Mouse (Mus musculus): ENCODE results near the gene Usp22. TPM values are rescaled to one million over a fixed set of nuclear protein-coding genes. Genes with fewer than 3 reads are reported as not detected.
A peak's percentile ranks its signal among the peaks of the same experiment; 100 is the strongest.
"Not testable (repeated sequence)": the region's sequence is repeated elsewhere in the genome, so short reads cannot be mapped to it uniquely, and the experiment has no call there.

Usp22 gene
- 10 to 100 TPM; 81.5 to 98.0 (median 85.4) TPM for total RNA-seq (2022)

GRCm38 (mm10) chr11:61174821-61175658 lies at the start of gene Usp22:
Gene Usp22 (minus strand): TSS chr11:61175055.
- peak; percentile 100 for DNase-seq

DNA sequence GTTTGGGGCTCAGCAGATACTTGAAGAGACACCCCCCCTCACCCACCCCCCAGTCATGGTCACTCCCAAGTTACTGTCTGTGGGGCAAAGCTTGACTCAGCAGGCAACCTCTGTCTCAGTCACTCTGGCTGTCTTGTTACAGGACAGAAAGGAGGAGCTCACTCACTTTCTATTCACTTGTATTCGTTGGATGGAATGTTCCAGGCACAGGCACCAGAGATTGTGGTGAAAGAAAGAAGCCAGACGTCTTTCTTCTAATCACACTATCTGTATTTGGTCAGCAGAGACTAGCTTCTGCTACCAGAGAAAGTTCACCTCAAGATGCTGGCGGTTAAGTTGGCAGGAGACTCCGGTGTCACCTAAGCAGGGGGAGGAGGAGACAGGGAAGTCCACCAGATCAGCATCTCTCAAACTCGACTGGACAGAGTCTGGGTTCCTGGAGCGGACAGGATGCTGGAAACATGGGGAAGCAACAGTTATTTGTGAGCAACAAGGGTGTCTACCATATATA lies 49.4 kb upstream of the Usp22 start:
- no peak for DNase-seq

GRCm38 (mm10) chr11:61222971-61223745 lies 48.3 kb upstream of the Usp22 start:
- DNase-seq, result no peak

DNA sequence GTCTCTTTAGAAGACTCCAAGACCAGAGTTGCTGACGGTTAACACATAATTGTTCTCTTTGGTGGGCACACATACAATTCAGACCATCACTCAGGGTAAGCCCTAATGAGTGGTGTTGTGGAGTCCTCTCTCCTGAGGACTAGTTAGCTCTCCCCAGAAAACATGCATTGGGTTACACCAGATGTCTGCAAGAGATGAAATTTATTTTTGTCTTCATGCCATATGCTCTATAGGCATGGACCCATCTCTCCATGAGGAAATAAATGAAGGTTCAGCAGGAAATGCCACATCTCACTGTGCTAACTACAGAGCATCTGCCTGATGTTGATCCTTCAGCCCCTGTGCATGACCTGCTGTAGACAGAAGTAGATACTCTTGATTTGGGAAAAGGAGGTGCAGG lies 47.2 kb upstream of the Usp22 start:
- no peak for DNase-seq

DNA sequence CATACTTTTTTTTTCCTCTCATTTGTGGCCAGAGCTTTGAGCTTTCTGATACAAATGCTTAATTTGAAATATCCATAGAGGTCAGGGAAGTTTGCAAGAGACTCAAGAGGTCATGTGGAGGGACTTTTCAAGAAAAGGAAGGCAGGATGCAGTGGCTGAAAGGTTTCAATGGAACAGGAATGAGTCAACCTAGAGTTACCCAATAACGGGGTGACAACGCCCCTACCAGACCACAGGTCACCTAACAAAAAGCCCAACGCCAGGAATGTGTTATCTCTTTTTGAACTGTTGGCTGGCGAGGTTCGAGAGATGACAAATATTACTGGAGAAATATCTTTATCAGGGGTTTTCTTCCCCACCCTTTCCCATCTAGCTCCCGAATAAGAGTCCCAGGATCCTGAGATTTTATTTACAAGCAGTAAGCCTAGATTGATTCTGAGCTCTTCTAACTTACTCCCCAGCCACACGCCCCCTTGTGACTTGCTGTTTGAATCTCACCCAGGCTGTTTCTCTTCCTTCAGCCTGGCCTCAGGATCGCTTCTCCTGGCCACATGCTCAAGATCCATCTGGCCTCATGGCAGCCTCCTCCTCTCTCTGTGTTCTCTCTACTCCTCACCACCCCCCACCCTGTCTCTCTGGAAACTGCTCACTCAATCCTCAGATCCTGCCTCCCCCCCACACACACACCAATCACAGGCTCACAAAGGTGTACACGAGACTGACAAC lies 45.5 kb upstream of the Usp22 start:
- DNase-seq, result no peak

DNA sequence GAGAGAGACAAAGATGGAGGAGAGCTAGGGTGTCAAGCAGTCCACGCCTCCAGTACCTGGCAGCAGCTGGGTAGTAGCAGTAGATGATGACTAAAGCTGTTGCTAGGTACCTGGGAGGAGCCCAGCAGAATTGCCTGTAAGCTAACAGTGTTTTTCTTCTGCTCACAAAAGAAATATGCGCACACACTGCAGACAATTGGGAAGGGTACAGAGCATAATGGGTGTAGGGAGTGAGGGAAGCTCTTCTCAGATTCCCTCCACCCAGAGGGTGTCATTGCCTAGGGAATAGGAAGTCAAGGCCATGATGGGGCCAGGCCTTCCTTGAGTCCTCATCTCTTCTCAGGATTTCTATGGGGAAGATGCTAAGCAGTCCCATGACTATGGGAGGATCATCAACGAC lies 41.1 kb upstream of the Usp22 start:
- no peak for DNase-seq

DNA sequence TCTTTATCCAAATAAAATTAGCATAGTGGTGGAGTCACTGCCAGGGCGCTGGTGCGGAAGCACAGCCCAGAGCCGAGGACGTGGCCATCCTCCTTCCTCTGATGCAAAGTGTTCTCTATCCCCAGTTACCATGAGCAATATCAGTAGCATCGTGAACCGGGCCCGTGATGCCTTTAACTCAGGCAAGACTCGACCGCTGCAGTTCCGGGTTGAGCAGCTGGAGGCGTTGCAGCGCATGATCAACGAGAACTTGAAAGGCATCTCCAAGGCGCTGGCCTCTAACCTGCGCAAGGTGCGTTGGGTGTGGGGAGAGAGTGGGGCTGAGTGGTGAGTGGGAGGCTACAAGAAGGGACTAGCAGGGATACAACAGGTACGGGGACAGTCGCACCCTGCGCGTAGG lies 37.2 kb upstream of the Usp22 start:
- DNase-seq, result no peak

- no peak for DNase-seq
Observed at GRCm38 (mm10) chr11:61208316-61208715, 33.5 kb upstream of the Usp22 start.

DNA sequence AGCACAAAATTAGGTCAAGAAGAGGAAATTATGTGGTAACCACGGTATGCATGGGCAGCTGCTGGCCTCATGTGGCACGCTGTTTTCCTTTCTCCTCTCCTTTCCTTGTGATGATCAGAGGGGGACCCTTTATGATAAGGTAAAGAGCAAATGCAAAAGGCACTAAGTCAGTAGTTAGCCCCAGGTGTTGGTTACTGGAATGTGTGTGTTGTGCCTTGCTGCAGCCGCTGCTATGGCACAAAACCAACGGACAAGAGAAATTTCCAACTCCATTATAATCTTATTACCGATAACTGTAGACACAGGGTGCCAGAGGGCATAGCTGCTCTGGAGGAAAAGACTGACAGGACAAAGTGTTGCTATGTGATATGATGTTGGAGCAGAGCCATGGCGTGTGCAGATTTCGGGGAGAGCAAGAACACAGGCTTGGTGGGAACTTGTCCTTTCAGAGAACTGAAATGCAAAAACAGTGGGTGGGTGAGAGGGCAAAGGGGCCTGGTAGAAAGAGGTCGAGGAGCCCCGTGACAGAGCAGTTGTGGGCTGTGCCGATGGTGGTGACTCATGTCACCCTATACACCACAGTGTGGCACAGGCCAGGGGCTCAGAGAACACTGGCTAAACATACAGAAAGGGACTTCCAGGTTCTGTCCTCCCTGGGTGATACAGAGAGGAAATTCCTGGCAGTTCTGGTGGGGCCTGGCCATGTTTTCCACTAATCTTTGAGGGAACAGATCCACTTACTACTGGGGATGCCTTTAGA lies 32.8 kb upstream of the Usp22 start, which contains the start of gene Aldh3a1:
Gene Aldh3a1, plus strand, starts transcription at position 51 of the 760 bp plus-strand sequence.
- no peak for DNase-seq

DNA sequence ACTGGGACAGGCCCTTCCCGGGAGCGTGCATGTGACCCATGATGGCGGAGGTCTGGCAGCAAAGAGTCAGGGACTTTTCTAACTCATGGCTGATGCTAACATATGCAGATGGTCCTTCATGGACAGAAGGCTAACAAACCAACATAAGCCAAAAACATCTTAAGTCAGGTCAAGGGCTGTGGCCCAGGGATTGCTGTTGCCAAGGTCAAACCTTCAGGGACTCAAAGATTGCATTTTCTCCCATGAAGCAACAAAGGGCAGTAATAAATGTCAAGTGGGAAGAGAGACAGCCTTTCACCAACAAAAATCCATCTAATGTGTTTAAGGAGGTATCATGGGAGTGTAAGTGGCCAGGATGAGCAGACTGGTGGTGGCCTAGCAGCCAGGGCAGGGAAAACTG lies 31.3 kb upstream of the Usp22 start:
- peak; percentile 34 for DNase-seq

DNA sequence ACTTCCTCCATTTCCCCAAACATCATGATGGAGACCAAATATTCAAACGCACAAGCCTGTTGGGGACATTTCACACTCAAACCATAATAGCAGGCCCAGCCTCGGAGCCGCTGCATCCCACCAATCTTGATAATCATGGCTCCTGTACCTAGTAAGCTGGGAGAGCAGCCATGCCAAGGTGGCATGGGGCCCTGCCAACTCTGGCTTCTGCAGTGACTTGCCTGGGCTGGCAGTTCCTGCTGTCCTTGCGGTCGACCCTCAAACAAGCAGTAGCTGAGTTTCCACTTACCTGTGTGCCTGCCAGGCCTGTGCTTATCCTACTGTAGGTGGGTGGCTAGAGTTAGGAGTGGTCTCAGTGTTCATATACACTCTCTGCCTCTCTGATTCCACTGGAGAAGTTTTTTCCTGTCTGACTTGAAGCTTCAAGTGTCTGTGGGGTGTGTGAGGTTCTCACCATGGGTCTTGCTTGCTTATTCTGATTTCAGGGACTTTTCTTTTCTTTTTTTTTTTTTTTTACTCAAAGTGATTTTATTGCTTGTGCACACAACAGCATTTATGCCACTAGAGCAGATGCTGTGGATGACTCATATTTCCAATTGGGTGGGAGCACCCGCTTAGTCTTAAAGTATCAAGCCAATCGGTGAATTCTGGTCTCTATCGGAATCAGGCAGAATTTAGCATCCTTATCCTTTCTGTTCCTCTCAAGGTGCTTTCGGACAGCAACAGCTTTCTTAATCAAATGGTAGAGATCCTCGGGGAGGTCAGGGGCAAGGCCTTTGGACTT lies 30.5 kb upstream of the Usp22 start:
- no peak for DNase-seq

GRCm38 (mm10) chr11:61202810-61203209 lies 28.0 kb upstream of the Usp22 start:
- no peak for DNase-seq

DNA sequence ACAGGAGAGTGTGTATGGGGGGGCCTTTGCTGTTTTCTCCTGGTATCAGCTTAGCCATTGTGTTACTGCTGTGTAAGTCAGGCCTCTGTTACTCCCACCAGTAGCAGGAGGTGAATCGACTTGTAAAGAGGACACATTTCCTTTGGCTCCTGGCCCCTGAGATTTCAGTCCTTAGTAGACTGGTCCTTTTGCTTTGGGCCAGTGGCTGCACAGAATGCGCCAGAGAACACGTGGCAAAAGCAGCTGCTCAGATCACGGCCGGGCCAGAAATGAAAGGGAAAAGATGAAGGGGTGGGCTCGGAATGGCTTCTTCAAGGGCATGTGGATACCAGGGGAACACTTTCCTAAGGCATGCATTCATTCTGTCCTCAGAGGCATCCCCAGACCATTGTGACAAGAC lies 27.3 kb upstream of the Usp22 start:
- no peak for DNase-seq

DNA sequence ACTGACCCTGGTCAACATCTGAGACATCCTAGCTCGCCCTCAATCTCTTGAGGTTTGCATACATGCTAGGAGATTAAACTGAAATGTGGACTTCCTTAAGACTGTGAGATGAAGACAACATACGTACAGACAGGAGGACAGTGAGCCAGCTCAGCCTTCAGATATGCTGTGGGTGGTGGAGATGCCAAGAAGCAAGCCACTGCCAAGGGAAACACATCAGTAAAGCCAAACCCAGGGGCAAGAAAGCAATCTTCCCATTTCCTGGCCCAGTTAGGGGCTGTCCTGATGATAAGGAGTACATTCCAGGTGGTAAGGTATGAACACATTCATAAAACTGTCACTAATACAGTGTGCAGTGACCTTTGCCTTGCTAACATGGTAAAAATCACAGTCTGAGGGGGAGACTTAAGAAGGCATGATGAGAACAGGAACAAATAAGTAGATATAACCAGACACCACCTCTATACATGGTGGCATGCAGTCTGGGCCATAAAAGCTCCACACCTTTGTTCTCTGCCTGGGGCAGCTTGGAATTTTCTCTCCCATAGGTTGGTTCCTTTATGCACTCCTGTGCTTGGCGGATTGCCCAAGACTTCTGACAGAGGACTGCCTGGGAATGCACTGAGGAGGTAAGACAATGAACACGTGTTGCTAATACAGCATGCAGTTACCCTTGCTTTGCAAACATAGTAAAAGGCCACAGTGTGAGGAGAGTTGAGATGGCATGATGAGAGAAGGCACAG lies 24.9 kb upstream of the Usp22 start:
- DNase-seq, result no peak

DNA sequence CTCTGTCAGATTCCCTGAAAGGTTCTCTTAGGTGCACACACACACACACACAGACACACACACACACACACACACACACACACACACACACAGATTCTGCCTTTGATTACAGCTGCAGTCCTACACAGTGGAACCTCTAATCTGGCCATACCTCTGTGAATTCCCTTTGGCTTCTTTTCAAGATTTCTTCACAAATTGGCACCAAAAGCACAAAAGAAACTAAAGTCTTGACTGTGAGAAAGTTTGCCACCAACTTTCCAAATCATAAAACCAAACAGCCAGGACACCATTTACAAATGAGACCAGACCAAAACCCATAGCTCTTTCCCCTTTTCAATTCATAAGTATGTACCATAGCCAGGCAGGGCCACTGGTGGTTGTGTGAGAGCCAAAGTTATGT lies 23.1 kb upstream of the Usp22 start:
- no peak for DNase-seq

GRCm38 (mm10) chr11:61196616-61197353 lies 21.9 kb upstream of the Usp22 start:
- DNase-seq, result no peak

- peak; percentile 57 for DNase-seq
Observed at GRCm38 (mm10) chr11:61193392-61193791, 18.5 kb upstream of the Usp22 start.

- no peak for DNase-seq
Observed at GRCm38 (mm10) chr11:61192779-61193178, 17.9 kb upstream of the Usp22 start.

DNA sequence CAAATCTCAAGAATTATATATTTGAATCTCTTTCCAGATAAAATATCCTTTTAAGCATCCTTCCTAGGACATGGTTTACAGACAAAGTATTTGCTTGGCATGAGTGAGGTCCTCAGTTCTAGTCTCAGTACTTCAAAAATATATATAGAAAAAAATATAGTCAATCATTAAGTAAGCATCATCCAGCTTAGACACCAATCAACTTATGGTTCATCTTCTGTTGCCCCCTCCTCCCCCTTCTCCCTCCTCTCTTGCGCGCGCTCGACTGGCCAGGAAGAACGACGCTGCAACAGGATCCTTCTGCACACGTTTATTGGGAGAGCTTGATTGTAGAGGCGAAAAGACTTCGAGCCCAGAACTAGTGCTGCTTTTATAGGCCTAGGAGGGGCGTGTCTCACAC lies 17.3 kb upstream of the Usp22 start:
- not testable (repeated sequence) for DNase-seq

- no peak for DNase-seq
Observed at GRCm38 (mm10) chr11:61190776-61191175, 15.9 kb upstream of the Usp22 start.

All from adrenal gland, adult 8-10 months (tissue).